Comparison of ENCODE assay signal across 8 mouse cellular contexts in genomic region chr8:121107668-121108656, GRCm38 (mm10). TPM values are rescaled to one million over a fixed set of nuclear protein-coding genes. Genes with fewer than 3 reads are reported as not detected.
DNase-seq lines count a peak whose midpoint lies in the region; ATAC-seq lines count a peak whose summit lies in the region.

Mthfsd (minus strand) TSS chr8:121108392.

- peaks cover 9% of the 10 kb centered on the region for H3K4me1 ChIP-seq in intestine, embryonic 14.5 days (replicated peaks; ENCODE audit: control insufficient read depth, insufficient read depth, low read length)

- peaks cover 24% of the 10 kb centered on the region for H3K36me3 ChIP-seq in intestine, embryonic 14.5 days (ENCODE audit: control insufficient read depth, insufficient read depth, low read length)

- H3K9me3 ChIP-seq in intestine, embryonic 14.5 days (ENCODE audit: control insufficient read depth, low read length), result no peaks in the 10 kb centered on the region

- peak within 1 kb of the TSS; percentile 85 for H3K4me2 ChIP-seq in intestine, embryonic 14.5 days (ENCODE audit: low read length)

- peak; percentile 98 to 99 for DNase-seq in adrenal gland, adult 18-20 months (ENCODE audit: low spot score in 2 of 2)
- DNase-seq in embryo, embryonic 11 days, result peak; percentile 99
- DNase-seq in gastrocnemius, postnatal 25 days, result peak; percentile 97
- peak; percentile 98 for DNase-seq in intestine, embryonic 14.5 days (ENCODE audit: low spot score)
- peak; percentile 99 to 100 for DNase-seq in left cerebral cortex, postnatal 14 days (ENCODE audit: low spot score in 2 of 2)
- DNase-seq in mesoderm, embryonic 11.5 days (ENCODE audit: low read depth, low spot score), result peak; percentile 99
- DNase-seq in right cerebral cortex, postnatal 36 days (ENCODE audit: low spot score in 2 of 2), result peak; percentile 98
- DNase-seq in yolk sac, embryonic 10.5 days (ENCODE audit: low spot score), result peak; percentile 95

- H3K27ac ChIP-seq in intestine, embryonic 14.5 days (ENCODE audit: low read depth), result peak within 1 kb of the TSS; percentile 77

- intact Hi-C loops in left cerebral cortex, postnatal 14 days (cut with DNase I), result no loop called here

- no peaks in the 10 kb centered on the region for H3K27me3 ChIP-seq in intestine, embryonic 14.5 days (replicated peaks; ENCODE audit: control insufficient read depth, insufficient read depth, low read length)

- peak within 1 kb of the TSS; percentile 75 for H3K4me3 ChIP-seq in intestine, embryonic 14.5 days (ENCODE audit: low read depth, low read length)

- peak; percentile 91 for ATAC-seq in intestine, embryonic 14.5 days (replicated peaks; ENCODE audit: low FRiP score, low TSS enrichment, low read depth)

- H3K9ac ChIP-seq in intestine, embryonic 14.5 days (ENCODE audit: low read length), result peak within 1 kb of the TSS; percentile 81

- 1% methylated on average over 74 of the region's 75 CpGs for WGBS in intestine, embryonic 14.5 days

RNA-seq across cellular contexts. Expression of gene Mthfsd, which starts in this region (rescaled TPM):
- 10 to 100 TPM; 28.4 to 30.6 TPM for total RNA-seq in adrenal gland, adult 18-20 months (2021)
- total RNA-seq in gastrocnemius, postnatal 25 days (2021), result 10 to 100 TPM; 14.6 to 15.0 TPM
- 59.2 and 62.9 TPM in 2 replicates for polyA plus RNA-seq in intestine, embryonic 14.5 days (2014; fragmentation: Nextera tagmentation; extraction: Ambion mirVana)
- 10 to 100 TPM; 27.0 to 33.4 TPM for total RNA-seq in left cerebral cortex, postnatal 14 days (2021)

Comparison
In these comparisons a context has a peak if more than half of its experiments do, and no peak if none do; other contexts are left out.
1. Peak in every context shown above with its lines: DNase-seq, ATAC-seq, H3K4me3 ChIP-seq and H3K27ac ChIP-seq.